Mouse (Mus musculus): ENCODE results near the gene Ift20. TPM values are rescaled to one million over a fixed set of nuclear protein-coding genes. Genes with fewer than 3 reads are reported as not detected.
A peak's percentile ranks its signal among the peaks of the same experiment; 100 is the strongest.

The Ift20 gene
- 10 to 100 TPM; 77.7 to 80.2 TPM for total RNA-seq (2021)
- long read RNA-seq, experiment 1, transcript Ift20-204 (5 exons, 1,167 nt) = minor isoform, 11 of 66 reads
- long read RNA-seq, experiment 1, transcript Ift20-203 (6 exons, 1,141 nt) = major isoform, 44 of 66 reads
- long read RNA-seq, experiment 1, partial matches to known transcripts = 3 of 66 reads
- long read RNA-seq, experiment 1, other reads (novel, unspliced or antisense) = 5 of 66 reads
- long read RNA-seq, experiment 2, transcript Ift20-203 (6 exons, 1,141 nt) = major isoform, 73 of 123 reads
- long read RNA-seq, experiment 2, transcript Ift20-204 (5 exons, 1,167 nt) = minor isoform, 16 of 123 reads
- long read RNA-seq, experiment 2, partial matches to known transcripts = 14 of 123 reads
- long read RNA-seq, experiment 2, other reads (novel, unspliced or antisense) = 17 of 123 reads

DNA sequence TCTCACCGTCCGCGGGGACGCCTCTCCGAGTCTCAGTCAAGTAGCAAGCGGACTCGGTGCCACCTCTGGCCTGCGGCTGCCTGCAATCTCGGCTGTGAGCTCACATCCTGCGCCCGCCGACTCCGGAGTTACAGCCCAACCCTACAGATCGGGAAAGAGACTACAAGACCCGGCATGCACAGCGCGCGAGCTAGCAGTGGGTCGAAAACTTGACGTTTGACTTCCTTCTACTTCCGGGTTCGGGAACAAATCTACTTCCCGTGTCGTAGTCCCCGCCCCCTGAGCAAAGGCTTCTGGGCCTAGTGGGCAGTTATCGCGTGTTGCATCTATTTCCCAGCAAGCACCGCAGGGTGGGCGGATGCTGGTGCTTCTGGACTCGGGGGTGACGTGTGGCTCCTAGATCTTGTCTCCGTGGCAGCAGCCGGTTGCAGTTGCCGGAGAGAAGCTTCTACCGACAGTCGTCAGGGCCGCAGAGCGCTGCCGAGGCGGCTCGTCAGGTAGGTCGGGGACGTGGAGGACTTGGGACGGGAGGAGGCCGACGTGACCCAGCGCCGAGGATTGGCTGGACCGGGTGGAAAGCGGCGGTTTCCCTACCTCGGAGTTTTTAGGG, at the start of gene Ift20, which contains the start of gene Tnfaip1:
Gene Ift20 (plus strand): TSS at position 282 of the 610 bp plus-strand sequence.
Gene Tnfaip1 (minus strand): TSS at position 253 of the 610 bp plus-strand sequence.
- Histone ChIP-seq H3K27ac (peak within 1 kb of the TSS; percentile 90), H3K4me3 (peak within 1 kb of the TSS; percentile 94)
- peak; percentile 97 to 99 for DNase-seq (ENCODE audit: low spot score in 2 of 2)
- 0 out of 2 replicates have a peak, but pooled peaks have one; percentile 2 for TF ChIP-seq CTCF (conservative IDR thresholded peaks at IDR 0.05)

DNA sequence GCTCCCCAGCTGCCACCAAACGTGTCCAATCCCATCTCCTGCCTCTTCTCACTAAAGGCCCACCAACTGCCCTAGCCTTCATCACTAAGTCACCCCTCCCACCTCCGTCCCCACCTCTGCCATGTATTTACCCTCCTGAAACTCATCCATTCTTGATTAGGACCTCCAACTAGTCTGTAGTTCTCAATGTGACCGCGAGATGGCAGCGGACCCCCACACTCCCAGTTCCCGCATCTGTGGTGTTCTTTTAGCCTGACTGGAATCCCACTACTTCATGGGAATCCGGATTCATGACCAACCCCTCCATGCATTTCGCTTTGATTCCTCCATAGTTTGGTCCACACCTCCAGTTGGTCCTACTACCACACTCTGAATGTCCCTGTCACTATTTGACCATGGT, 48.0 kb upstream of the Ift20 start:
- TF ChIP-seq CTCF (conservative IDR thresholded peaks at IDR 0.05) = peak; percentile 90
- H3K4me3 ChIP-seq = no peak overlapping the region
- peak; percentile 52 to 87 for DNase-seq (ENCODE audit: low spot score in 2 of 2)
- no peak overlapping the region for H3K27ac ChIP-seq

DNA sequence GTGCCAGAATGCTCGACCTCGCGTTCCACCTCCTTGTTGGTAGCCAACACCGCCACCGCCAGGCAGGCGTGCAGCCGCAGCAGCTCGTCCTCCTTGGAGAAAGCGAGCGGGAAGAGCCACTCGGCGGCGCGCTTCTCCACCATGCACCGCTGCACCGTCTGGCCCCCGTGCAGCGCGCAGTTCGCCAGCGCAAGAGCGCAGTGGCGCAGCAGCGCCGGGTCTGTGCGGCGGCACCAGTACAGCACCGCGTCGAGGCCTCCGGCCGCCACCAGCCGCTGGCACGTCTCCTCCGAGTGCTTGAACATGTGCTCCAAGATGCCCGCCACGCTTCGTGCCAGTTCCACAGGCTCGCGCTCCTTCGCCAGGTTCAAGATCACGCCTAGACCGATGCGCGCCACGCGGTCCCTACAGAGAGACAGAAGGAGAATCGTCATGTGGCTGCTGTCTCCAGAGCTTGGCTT, 45.4 kb upstream of the Ift20 start:
- TF ChIP-seq CTCF (conservative IDR thresholded peaks at IDR 0.05) = peak; percentile 54
- peak overlapping the region; percentile 50 for H3K4me3 ChIP-seq
- peak; percentile 45 to 59 for DNase-seq (ENCODE audit: low spot score in 2 of 2)
- peak overlapping the region; percentile 65 for H3K27ac ChIP-seq

DNA sequence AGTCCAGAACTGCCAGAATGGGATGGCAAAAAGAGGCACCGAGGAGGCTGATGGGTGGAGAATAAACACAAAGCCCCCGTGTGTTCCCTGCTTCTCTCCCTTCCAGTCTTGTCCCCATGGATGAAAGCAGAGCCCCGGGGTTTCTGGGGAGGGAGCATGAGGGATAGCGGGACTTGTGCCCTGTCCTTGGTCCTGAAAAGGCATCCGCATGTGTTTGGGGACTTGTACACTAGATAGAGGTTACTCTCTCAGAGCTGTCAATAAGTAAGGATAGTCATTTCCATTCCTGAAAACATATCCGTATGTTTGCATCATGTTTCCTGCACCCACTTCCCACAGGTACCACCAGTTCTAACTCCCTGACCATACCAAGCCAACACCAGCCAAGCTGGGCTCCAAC, 40.3 kb upstream of the Ift20 start:
- no peak for DNase-seq (ENCODE audit: low spot score in 2 of 2)
- peak overlapping the region; percentile 87 for H3K4me3 ChIP-seq
- H3K27ac ChIP-seq = peak overlapping the region; percentile 6; the same call in 1 of the 2 replicates
- TF ChIP-seq CTCF (conservative IDR thresholded peaks at IDR 0.05) = no peak

DNA sequence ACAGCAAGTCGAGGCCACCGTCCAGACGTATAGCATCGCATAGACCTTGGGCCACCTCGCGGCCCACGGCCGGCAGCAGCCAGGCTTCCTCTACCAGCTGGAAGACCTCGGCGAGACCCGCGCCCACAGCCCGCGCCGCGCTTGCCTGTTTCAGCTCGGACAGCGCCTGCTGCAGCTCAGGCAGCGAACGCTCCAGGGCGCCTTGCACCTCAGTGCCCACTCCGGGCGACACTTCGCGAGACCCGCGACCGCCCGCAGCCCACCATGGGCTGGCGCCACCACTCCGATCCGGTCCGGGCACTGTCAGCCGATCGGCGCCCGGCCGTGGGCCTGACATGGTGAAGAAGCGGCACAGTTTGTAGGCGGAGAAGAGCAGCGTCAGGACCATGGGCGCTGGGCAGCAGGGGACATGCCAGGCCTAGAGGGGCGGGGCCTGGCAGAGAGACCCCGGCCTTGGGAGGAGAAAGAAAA, 39.1 kb upstream of the Ift20 start:
- TF ChIP-seq CTCF (conservative IDR thresholded peaks at IDR 0.05) = no peak
- Histone ChIP-seq H3K4me3 (peak overlapping the region; percentile 87), H3K27ac (peak overlapping the region; percentile 83)
- no peak for DNase-seq (ENCODE audit: low spot score in 2 of 2)

DNA sequence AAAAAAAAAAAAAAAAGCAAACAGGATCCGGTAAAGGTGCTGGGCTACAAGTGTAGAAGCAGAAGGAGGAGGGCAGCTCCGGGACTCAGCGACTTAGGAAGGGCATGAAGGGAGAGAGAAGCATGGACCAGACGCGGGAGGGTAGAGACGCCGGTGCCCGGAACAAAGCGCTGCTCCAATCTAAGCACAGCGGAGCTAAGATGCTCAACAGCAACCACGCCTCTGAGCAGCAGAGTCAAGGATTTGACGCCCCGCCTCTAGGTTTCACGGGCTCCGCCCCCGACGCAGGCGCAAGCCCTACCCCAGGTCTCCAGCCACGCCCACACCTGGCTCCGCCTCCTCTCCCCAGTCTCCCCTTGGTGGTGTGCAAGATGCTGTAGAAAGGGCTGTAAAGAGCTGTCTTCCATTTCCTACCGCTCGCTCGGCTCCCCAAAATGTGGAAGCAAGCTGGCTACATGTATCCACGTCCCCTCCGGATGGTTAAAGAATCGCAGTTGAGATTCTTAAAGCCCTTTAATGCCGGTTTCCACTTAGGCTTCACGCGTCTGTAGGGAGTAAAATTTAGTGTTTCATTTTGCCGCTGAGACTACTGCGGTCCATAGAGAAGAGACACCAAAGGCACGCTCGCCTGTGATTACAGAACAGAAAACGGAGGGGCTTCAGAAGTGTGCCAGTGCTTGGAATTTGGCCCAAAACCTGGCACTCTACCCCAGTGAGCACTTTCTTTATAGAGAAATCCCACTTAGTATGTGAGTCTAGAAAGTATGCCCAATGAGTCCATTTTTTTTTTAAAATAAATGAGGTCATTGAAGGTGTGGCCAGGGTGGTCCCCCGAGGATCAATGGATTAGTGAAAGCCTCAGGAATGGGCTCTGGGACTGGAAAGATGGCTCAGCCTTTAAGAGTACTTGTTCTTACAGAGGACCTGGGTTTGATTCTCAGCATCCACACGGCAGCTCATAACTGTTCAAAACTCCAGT, 38.3 kb upstream of the Ift20 start, which contains the start of gene Sarm1:
Gene Sarm1 (minus strand): TSS at position 211 of the 979 bp plus-strand sequence.
- Histone ChIP-seq H3K27ac (peak within 1 kb of the TSS; percentile 83), H3K4me3 (peak within 1 kb of the TSS; percentile 87)
- peak; percentile 96 for DNase-seq (ENCODE audit: low spot score in 2 of 2)
- TF ChIP-seq CTCF (conservative IDR thresholded peaks at IDR 0.05) = peak; percentile 32

DNA sequence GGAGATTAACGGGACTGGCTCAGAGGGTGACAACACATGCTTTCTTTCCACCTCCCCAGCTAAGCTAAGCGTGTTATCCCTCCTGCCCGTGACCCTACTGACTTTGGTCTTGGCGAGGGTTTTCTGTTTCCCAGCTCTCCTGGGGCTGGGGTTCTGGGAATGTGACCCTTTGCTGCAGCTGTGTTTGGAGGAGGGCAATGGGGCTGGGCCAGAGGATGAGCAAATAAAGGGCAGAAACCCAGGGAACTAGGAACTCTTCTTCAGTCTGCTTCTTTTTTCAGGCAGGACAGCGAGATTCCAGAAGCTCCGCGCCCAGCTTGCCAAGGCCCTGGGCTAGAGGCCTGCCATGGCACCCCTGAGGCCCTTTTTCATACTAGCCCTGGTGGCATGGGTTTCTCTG, 37.2 kb upstream of the Ift20 start, which contains the start of gene Vtn:
Gene Vtn (plus strand): TSS at position 88 of the 400 bp plus-strand sequence.
- H3K27ac ChIP-seq = peak within 1 kb of the TSS; percentile 83
- TF ChIP-seq CTCF (conservative IDR thresholded peaks at IDR 0.05) = no peak
- peak within 1 kb of the TSS; percentile 87 for H3K4me3 ChIP-seq
- no peak for DNase-seq (ENCODE audit: low spot score in 2 of 2)

DNA sequence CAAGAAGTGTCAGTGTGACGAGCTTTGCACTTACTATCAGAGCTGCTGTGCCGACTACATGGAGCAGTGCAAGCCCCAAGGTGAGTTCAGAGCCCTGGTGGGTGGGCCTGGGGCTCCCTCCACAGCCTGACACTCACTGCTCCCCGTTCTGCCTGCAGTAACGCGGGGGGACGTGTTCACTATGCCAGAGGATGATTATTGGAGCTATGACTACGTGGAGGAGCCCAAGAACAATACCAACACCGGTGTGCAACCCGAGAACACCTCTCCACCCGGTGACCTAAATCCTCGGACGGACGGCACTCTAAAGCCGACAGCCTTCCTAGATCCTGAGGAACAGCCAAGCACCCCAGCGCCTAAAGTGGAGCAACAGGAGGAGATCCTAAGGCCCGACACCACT, 36.6 kb upstream of the Ift20 start:
- no peak for TF ChIP-seq CTCF (conservative IDR thresholded peaks at IDR 0.05)
- H3K4me3 ChIP-seq = peak overlapping the region; percentile 9; the same call in 1 of the 2 replicates
- no peak for DNase-seq (ENCODE audit: low spot score in 2 of 2)
- H3K27ac ChIP-seq = no peak overlapping the region

DNA sequence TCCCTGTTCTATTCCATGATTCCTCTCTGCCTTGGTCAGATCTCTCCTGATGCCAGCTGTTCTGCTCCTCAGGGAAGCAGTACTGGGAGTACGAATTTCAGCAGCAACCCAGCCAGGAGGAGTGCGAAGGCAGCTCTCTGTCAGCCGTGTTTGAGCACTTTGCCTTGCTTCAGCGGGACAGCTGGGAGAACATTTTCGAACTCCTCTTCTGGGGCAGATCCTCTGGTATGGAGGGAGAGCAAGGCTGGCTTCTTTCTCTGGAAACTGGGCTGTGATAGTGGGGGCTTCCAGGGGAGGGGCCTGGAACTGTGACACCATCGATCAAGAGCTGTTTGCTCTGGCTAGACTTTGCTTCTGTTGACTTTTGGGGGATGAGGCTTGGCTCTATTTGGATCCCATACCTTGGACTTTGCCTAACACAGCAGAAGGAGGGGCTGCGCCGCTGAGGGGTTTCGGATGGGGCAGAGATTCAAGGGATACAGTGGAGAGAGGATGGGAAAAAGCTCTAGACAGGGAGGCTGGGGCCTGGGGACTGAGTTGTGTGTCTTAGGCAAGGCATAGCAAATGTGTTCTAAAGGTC, 35.4 kb upstream of the Ift20 start:
- H3K27ac ChIP-seq = no peak overlapping the region
- no peak for DNase-seq (ENCODE audit: low spot score in 2 of 2)
- no peak for TF ChIP-seq CTCF (conservative IDR thresholded peaks at IDR 0.05)
- H3K4me3 ChIP-seq = peak overlapping the region; percentile 3; the same call in 1 of the 2 replicates

DNA sequence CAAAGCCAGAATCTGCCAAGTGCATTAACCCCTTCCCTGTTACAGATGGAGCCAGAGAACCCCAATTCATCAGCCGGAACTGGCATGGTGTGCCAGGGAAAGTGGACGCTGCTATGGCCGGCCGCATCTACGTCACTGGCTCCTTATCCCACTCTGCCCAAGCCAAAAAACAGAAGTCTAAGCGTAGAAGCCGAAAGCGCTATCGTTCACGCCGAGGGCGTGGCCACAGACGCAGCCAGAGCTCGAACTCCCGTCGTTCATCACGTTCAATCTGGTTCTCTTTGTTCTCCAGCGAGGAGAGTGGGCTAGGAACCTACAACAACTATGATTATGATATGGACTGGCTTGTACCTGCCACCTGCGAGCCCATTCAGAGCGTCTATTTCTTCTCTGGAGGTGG, 34.6 kb upstream of the Ift20 start:
- no peak for TF ChIP-seq CTCF (conservative IDR thresholded peaks at IDR 0.05)
- no peak overlapping the region for H3K27ac ChIP-seq
- no peak overlapping the region for H3K4me3 ChIP-seq
- DNase-seq (ENCODE audit: low spot score in 2 of 2) = no peak

DNA sequence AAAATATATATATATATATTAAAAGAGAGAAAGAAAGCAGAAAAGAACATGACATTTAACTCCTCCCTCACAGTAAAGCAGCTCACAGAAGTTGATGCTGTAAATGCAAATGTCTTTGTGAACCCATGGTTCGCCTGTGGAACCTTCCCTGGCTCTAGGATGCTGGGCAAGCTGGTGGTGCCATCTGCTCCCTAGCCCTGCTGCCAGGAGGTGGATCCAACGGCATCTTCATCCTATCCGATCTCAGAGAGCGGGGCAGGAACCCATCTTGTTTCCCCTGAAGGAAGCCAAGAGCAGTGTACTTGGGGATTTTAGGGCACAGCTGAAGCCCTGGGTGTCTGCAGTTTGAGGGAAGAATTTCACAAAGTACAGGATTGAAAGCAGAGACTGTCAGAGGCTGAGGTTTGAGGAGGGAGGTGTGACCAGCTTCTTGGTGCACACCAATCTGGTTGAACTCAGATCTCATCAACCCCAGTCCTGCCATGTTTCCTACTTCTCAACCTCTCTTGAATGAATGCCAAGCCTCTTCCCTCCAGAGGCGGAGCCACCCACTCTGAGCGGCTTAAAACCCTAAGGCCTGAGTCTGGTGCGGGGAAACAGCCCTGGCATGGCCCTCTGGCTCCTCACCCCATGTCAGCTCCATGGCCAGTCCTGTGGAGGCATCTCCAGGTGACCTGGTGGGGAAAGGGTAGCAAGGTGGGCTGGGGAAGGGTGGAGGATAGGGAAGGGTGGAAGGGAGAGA, 33.1 kb upstream of the Ift20 start, which contains the start of gene Sebox:
Gene Sebox (plus strand): TSS at position 539 of the 742 bp plus-strand sequence.
- peak; percentile 66 to 69 for DNase-seq (ENCODE audit: low spot score in 2 of 2)
- Histone ChIP-seq H3K4me3 (no peak within 1 kb of the TSS), H3K27ac (peak within 1 kb of the TSS; percentile 77)
- TF ChIP-seq CTCF (conservative IDR thresholded peaks at IDR 0.05) = no peak

Measured in layer of hippocampus, adult 2 months (tissue).